Mouse (Mus musculus): ENCODE measurements around the gene Capn8. TPM values are rescaled to one million over a fixed set of nuclear protein-coding genes. Genes with fewer than 3 reads are reported as not detected.
A peak's percentile ranks its signal among the peaks of the same experiment; 100 is the strongest.

Gene Capn8
- total RNA-seq, 2 experiments from 2014 or later: not detected

DNA sequence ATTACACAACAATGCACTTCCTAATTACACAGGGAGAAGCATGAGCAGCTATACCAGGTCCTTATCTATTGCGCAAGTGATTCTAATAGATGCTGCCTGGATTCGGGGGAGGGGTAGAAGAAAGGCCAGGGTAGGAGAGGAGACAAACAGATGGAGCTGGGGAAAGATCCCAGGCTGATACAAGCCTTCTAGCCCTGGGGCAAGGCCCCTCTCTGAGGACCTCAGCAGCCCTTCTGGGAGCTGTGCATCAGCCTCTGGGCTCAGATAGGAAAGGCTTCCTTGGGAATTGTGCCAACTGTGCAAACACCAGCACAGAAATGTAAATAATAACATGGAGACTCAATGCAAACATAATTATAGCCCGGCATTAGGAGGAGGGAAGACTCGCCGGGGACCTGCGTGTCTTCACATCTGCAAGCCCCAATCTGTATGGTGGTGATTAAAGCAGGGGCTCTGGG is 80.4 kb downstream of the Capn8 start:
- Histone ChIP-seq H3K27ac (no peak overlapping the region), H3K4me3 (no peak overlapping the region)
- TF ChIP-seq CTCF (conservative IDR thresholded peaks at IDR 0.05): no peak
- DNase-seq (ENCODE audit: low spot score in 2 of 2): no peak

- Histone ChIP-seq H3K4me3 (no peak overlapping the region), H3K27ac (no peak overlapping the region)
- no peak for DNase-seq (ENCODE audit: low spot score in 2 of 2)
- no peak for TF ChIP-seq CTCF (conservative IDR thresholded peaks at IDR 0.05)
These were observed 82.0 kb downstream of the Capn8 start for GRCm38 (mm10) chr1:182646796-182647195.

GRCm38 (mm10) chr1:182657760-182658159 is 93.0 kb downstream of the Capn8 start:
- no peak overlapping the region for H3K27ac ChIP-seq
- H3K4me3 ChIP-seq: no peak overlapping the region
- DNase-seq (ENCODE audit: low spot score in 2 of 2): peak; percentile 63 to 86
- TF ChIP-seq CTCF (conservative IDR thresholded peaks at IDR 0.05): peak; percentile 92

DNA sequence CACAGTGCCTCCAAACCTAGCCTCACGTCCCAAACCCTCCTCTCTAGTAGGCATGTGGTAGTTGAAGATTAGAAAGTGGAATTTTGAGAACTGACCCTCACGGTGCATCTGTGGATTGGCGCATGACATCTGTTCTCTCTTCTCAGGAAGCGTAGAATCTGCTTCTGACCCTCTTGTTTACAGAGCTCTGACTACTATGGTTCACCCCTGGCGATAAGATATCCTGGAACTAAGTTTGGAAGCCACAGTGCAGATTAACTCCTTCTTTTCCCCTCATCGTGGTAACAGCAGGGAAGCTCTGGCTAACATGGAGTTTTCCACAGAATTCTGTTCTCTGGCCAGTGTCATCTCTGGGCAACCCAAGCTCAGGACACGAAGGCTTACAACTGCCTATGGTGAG is 95.6 kb downstream of the Capn8 start:
- no peak for DNase-seq (ENCODE audit: low spot score in 2 of 2)
- Histone ChIP-seq H3K27ac (no peak overlapping the region), H3K4me3 (no peak overlapping the region)
- no peak for TF ChIP-seq CTCF (conservative IDR thresholded peaks at IDR 0.05)

GRCm38 (mm10) chr1:182663671-182664070 is 98.9 kb downstream of the Capn8 start:
- no peak for TF ChIP-seq CTCF (conservative IDR thresholded peaks at IDR 0.05)
- DNase-seq (ENCODE audit: low spot score in 2 of 2): peak; percentile 19 to 48
- Histone ChIP-seq H3K27ac (no peak overlapping the region), H3K4me3 (no peak overlapping the region)

GRCm38 (mm10) chr1:182664841-182665240 is 100.0 kb downstream of the Capn8 start:
- no peak for TF ChIP-seq CTCF (conservative IDR thresholded peaks at IDR 0.05)
- DNase-seq (ENCODE audit: low spot score in 2 of 2): no peak
- no peak overlapping the region for H3K4me3 ChIP-seq

GRCm38 (mm10) chr1:182667281-182667680 is 102.5 kb downstream of the Capn8 start:
- TF ChIP-seq CTCF (conservative IDR thresholded peaks at IDR 0.05): no peak
- H3K27ac ChIP-seq: no peak overlapping the region

More at GRCm38 (mm10) chr1:182664841-182665240, 100.0 kb downstream of the Capn8 start:
- no peak overlapping the region for H3K27ac ChIP-seq

DNA sequence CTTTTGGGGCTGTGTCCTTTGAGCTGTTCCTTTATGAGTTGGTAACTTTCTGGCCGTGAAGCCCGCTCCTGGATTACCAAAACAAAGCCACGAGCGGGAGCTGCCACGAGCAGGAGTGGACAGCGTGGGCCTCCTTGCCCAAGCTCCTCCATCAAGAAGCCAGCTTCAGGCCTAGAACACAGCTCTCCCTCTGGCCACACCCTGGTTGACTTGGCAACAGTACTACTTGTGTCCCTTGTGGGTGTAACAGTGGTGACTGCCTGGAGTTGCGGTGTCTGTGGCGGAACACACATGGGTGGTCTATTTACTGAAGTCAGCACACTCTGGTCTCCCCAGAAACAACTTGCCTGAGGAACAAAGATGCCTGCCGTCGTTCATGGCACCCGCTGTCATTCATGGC is 104.9 kb downstream of the Capn8 start:
- no peak for TF ChIP-seq CTCF (conservative IDR thresholded peaks at IDR 0.05)
- no peak overlapping the region for H3K4me3 ChIP-seq

More at GRCm38 (mm10) chr1:182667281-182667680, 102.5 kb downstream of the Capn8 start:
- no peak for DNase-seq (ENCODE audit: low spot score in 2 of 2)
- no peak overlapping the region for H3K4me3 ChIP-seq

DNA sequence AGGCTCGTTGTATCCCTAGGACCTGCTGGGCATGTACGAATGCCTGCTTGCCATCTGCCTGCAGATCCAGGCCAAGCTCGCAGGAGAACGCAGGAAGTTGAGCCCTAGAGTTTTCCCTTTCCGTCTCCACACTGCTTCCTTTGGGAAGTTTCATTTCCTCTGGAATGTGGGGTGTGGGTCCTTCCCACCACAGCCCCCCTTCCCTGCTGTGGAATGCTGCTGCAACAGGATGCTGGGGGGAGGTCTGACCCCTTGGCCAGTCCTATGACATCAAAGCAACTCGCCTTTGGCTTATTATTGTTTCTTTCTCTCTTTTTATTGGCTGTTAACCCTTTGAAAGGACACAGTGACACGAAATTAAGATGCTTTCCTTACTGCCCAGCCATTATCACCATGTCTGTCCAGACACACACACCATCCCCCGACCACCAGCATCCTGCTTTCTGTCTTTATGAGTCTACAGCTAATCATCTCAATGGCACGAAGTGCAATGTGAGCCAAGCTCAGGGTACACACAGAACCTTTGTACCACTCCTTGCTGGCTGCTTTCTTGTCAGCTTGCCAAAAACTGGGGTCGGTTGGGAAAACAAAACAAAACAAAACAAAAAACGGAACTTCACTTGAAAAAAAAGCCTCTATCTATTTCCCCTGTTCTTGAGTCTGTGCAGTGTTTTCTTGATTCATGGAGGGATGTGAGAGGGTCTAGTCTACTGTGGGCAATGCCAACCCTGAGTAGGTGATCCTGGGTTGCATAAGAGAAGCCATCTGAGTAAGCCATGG is 105.9 kb downstream of the Capn8 start:
- no peak for DNase-seq (ENCODE audit: low spot score in 2 of 2)
- TF ChIP-seq CTCF (conservative IDR thresholded peaks at IDR 0.05): no peak
- H3K4me3 ChIP-seq: no peak overlapping the region

More for the DNA sequence above, 104.9 kb downstream of the Capn8 start:
- no peak overlapping the region for H3K27ac ChIP-seq
- no peak for DNase-seq (ENCODE audit: low spot score in 2 of 2)

DNA sequence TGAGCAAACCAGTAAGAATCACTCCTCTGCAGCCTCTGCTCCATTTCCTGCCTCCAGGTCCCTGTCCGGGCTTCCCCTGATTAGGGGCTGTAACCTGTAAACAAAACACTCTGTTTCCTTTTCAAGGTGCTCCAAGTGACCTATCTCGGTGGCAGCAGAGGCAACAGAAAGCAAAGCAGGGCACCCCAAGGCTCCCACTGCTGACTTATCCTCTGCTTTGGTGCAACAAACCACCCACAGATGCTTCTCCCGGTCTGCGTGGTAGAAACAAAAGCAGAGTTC is 106.5 kb downstream of the Capn8 start:
- no peak overlapping the region for H3K27ac ChIP-seq
- no peak for TF ChIP-seq CTCF (conservative IDR thresholded peaks at IDR 0.05)
- H3K4me3 ChIP-seq: no peak overlapping the region
- no peak for DNase-seq (ENCODE audit: low spot score in 2 of 2)

More for the DNA sequence above, 105.9 kb downstream of the Capn8 start:
- H3K27ac ChIP-seq: no peak overlapping the region

GRCm38 (mm10) chr1:182675346-182675745 is 110.5 kb downstream of the Capn8 start:
- Histone ChIP-seq H3K27ac (no peak overlapping the region), H3K4me3 (no peak overlapping the region)
- DNase-seq (ENCODE audit: low spot score in 2 of 2): no peak
- no peak for TF ChIP-seq CTCF (conservative IDR thresholded peaks at IDR 0.05)

DNA sequence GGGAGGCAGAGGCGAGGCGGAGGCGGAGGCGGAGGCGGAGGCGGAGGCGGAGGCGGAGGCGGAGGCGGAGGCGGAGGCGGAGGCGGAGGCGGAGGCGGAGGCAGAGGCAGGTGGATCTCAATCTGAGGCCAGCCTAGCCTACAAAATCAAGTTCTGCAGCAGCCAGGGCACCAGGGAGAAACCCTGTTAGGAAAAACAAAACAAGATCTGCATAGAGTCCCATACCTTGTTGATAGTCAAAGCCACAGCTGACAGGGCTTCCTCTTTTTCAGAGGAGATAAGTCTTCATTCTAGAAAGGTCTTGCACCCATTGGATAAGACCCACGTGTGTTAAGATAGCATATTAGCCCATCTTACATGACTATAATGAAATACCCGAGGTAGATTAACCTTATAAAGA is 113.3 kb downstream of the Capn8 start:
- TF ChIP-seq CTCF (conservative IDR thresholded peaks at IDR 0.05): no peak
- DNase-seq (ENCODE audit: low spot score in 2 of 2): no peak
- Histone ChIP-seq H3K27ac (no peak overlapping the region), H3K4me3 (no peak overlapping the region)

DNA sequence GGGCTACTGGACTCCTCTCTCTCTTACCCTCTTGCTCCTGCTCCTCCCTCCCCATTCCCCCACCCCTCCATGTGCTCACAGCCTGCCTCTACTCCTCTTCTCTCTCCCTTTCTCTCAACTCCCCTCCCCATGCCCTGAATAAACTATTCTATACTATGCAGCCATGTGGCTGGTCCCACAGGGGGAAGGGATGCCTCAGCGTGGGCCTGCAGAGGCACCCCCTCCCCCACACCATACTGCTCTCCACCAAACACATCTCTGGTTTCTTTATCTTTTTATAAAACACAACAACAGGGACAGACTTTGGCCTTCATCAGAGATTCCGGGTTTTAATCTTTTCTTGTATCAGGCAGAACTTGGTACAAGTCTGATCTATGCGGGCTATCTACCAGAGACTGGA is 114.4 kb downstream of the Capn8 start:
- TF ChIP-seq CTCF (conservative IDR thresholded peaks at IDR 0.05): no peak
- Histone ChIP-seq H3K4me3 (no peak overlapping the region), H3K27ac (no peak overlapping the region)
- no peak for DNase-seq (ENCODE audit: low spot score in 2 of 2)

GRCm38 (mm10) chr1:182679582-182679981 is 114.8 kb downstream of the Capn8 start:
- H3K27ac ChIP-seq: no peak overlapping the region
- TF ChIP-seq CTCF (conservative IDR thresholded peaks at IDR 0.05): no peak
- no peak for DNase-seq (ENCODE audit: low spot score in 2 of 2)
- no peak overlapping the region for H3K4me3 ChIP-seq

Other genes starting within 250 kb of the Capn8 start
- gene Fbxo28, start 223.4 kb upstream of the Capn8 start, total RNA-seq (2021): 10 to 100 TPM; 46.3 to 46.7 TPM
- gene Trp53bp2, start 155.8 kb upstream of the Capn8 start, total RNA-seq (2021): 10 to 100 TPM; 31.1 to 32.4 TPM
- 10 to 100 TPM; 56.4 to 61.1 TPM for gene Capn2, start 47.4 kb upstream of the Capn8 start, total RNA-seq (2021)
- gene Ccdc185, start 184.2 kb downstream of the Capn8 start, total RNA-seq (2021): under 1 TPM; 0.23 to 0.34 TPM
- gene Susd4, start 198.9 kb downstream of the Capn8 start, total RNA-seq (2021): 100 to 1,000 TPM; 127 to 135 TPM